Mouse (Mus musculus) neural tube, embryonic 14.5 days (tissue): ENCODE results near the gene Plekha7. TPM values are rescaled to one million over a fixed set of nuclear protein-coding genes. Genes with fewer than 3 reads are reported as not detected.

Experiments used
- ATAC-seq: fragments of 200-750 bp; cut with Nextera tagmentation; 2 replicates; pipeline ENCODE4 v1.8.0; 2017; ENCODE audit warnings: low read depth, mild to moderate bottlenecking, moderate TSS enrichment, moderate library complexity
- H3K27ac ChIP-seq: fragments of 300-500 bp; sonication (generic); 2 replicates; pipeline ENCODE4 v1.5.1; 2014; ENCODE audit warnings: low read depth, mild to moderate bottlenecking, control low read depth, low read length, moderate library complexity, mixed read lengths
- H3K27me3 ChIP-seq: fragments of 300-500 bp; sonication (generic); 2 replicates; pipeline ENCODE4 v1.6.1; 2014; ENCODE audit warnings: low read length; ENCODE audit not compliant: control insufficient read depth, insufficient read depth
- H3K36me3 ChIP-seq: fragments of 300-500 bp; sonication (generic); 2 replicates; pipeline ENCODE4 v1.6.1; 2014; ENCODE audit warnings: low read length, mixed read lengths; ENCODE audit not compliant: control insufficient read depth, insufficient read depth
- H3K4me1 ChIP-seq: fragments of 300-500 bp; sonication (generic); 2 replicates; pipeline ENCODE4 v1.6.1; 2014; ENCODE audit warnings: low read length; ENCODE audit not compliant: control insufficient read depth, insufficient read depth
- H3K4me2 ChIP-seq: fragments of 300-500 bp; sonication (generic); 2 replicates; pipeline ENCODE4 v1.6.1; 2014; ENCODE audit warnings: mild to moderate bottlenecking, low read depth, low read length, control low read depth
- H3K4me3 ChIP-seq: fragments of 300-500 bp; sonication (generic); 2 replicates; pipeline ENCODE4 v1.5.1; 2014; ENCODE audit warnings: low read depth, low read length, control low read depth, mixed read lengths
- H3K9ac ChIP-seq: fragments of 300-500 bp; sonication (generic); replicated peaks from 2 replicates; pipeline ENCODE4 v1.6.1; 2014; ENCODE audit warnings: low read depth, mild to moderate bottlenecking, control low read depth, low read length, mixed read lengths
- H3K9me3 ChIP-seq: fragments of 300-500 bp; sonication (generic); 2 replicates; pipeline ENCODE4 v1.6.1; 2016; ENCODE audit warnings: low read length; ENCODE audit not compliant: control insufficient read depth
- WGBS: fragments of 180-500 bp; shearing (Covaris S2); extraction: QIAGEN DNeasy Blood & Tissue Kit; methylation state at CpG from one replicate; pipeline ENCODE4 v1.1.7; 2014; 5-methylcytosine and 5-hydroxymethylcytosine counted together
- polyA plus RNA-seq: library from polyadenylated mRNA; unstranded; fragments of >200 nt; fragmentation: Nextera tagmentation; extraction: Ambion mirVana; gene quantifications from 2 replicates; pipeline ENCODE4 v1.2.1, GENCODE M21; 2014

Plekha7 gene
- polyA plus RNA-seq, 1 experiment from 2014 or later, result 4.5 TPM

GRCm38 (mm10) chr7:116280126-116280525 lies 28.1 kb downstream of the Plekha7 start:
- Histone ChIP-seq H3K27me3 (no peaks in the 10 kb centered on the region), H3K27ac (no peak overlapping the region), H3K9ac (no peak overlapping the region), H3K9me3 (no peaks in the 10 kb centered on the region), H3K4me2 (no peak overlapping the region), H3K4me3 (no peak overlapping the region), H3K36me3 (no peaks in the 10 kb centered on the region), H3K4me1 (no peaks in the 10 kb centered on the region)
- 35% methylated on average over 5 of the region's 5 CpGs for WGBS
- peak; percentile 39; the same call in 1 of the 2 replicates for ATAC-seq

GRCm38 (mm10) chr7:116278280-116278679 lies 29.9 kb downstream of the Plekha7 start:
- no peak overlapping the region for H3K9ac ChIP-seq
- H3K27me3 ChIP-seq, result no peaks in the 10 kb centered on the region
- no peaks in the 10 kb centered on the region for H3K4me1 ChIP-seq
- no peaks in the 10 kb centered on the region for H3K9me3 ChIP-seq
- no peak for ATAC-seq
- no peak overlapping the region for H3K4me3 ChIP-seq
- no peak overlapping the region for H3K4me2 ChIP-seq
- no peak overlapping the region for H3K27ac ChIP-seq
- WGBS, result 26% methylated on average over 9 of the region's 9 CpGs
- H3K36me3 ChIP-seq, result no peaks in the 10 kb centered on the region

- no peaks in the 10 kb centered on the region for H3K4me1 ChIP-seq
- no peak overlapping the region for H3K27ac ChIP-seq
- no peak overlapping the region for H3K9ac ChIP-seq
- no peak overlapping the region for H3K4me2 ChIP-seq
- H3K36me3 ChIP-seq, result no peaks in the 10 kb centered on the region
- no peak for ATAC-seq
- H3K9me3 ChIP-seq, result no peaks in the 10 kb centered on the region
- H3K27me3 ChIP-seq, result no peaks in the 10 kb centered on the region
- H3K4me3 ChIP-seq, result no peak overlapping the region
These were observed 31.9 kb downstream of the Plekha7 start for GRCm38 (mm10) chr7:116276315-116276714.

- Histone ChIP-seq H3K4me2 (no peak overlapping the region), H3K9ac (no peak overlapping the region), H3K27ac (no peak overlapping the region), H3K36me3 (no peaks in the 10 kb centered on the region), H3K9me3 (no peaks in the 10 kb centered on the region), H3K4me3 (no peak overlapping the region), H3K27me3 (no peaks in the 10 kb centered on the region), H3K4me1 (no peaks in the 10 kb centered on the region)
- WGBS, result 94% methylated on average over 6 of the region's 6 CpGs
- ATAC-seq, result no peak
These were observed 35.1 kb downstream of the Plekha7 start for GRCm38 (mm10) chr7:116273111-116273510.

GRCm38 (mm10) chr7:116269501-116269995 lies 38.6 kb downstream of the Plekha7 start:
- Histone ChIP-seq H3K36me3 (no peaks in the 10 kb centered on the region), H3K27ac (no peak overlapping the region), H3K4me1 (no peaks in the 10 kb centered on the region), H3K4me3 (no peak overlapping the region), H3K27me3 (no peaks in the 10 kb centered on the region), H3K4me2 (no peak overlapping the region), H3K9me3 (no peaks in the 10 kb centered on the region), H3K9ac (no peak overlapping the region)
- ATAC-seq, result no peak
- WGBS, result 74% methylated on average over 6 of the region's 6 CpGs

GRCm38 (mm10) chr7:116268113-116268926 lies 39.9 kb downstream of the Plekha7 start:
- H3K27ac ChIP-seq, result no peak overlapping the region
- no peak for ATAC-seq

GRCm38 (mm10) chr7:116263281-116263680 lies 44.9 kb downstream of the Plekha7 start:
- no peak overlapping the region for H3K4me3 ChIP-seq
- 68% methylated on average over 7 of the region's 7 CpGs for WGBS
- no peaks in the 10 kb centered on the region for H3K4me1 ChIP-seq
- ATAC-seq, result no peak
- H3K4me2 ChIP-seq, result no peak overlapping the region
- no peaks in the 10 kb centered on the region for H3K27me3 ChIP-seq
- no peaks in the 10 kb centered on the region for H3K9me3 ChIP-seq
- no peaks in the 10 kb centered on the region for H3K36me3 ChIP-seq
- H3K9ac ChIP-seq, result no peak overlapping the region
- H3K27ac ChIP-seq, result no peak overlapping the region

More at GRCm38 (mm10) chr7:116268113-116268926, 39.9 kb downstream of the Plekha7 start:
- H3K27me3 ChIP-seq, result no peaks in the 10 kb centered on the region
- no peaks in the 10 kb centered on the region for H3K36me3 ChIP-seq
- WGBS, result 57% methylated on average over 13 of the region's 13 CpGs
- no peak overlapping the region for H3K9ac ChIP-seq
- H3K4me2 ChIP-seq, result no peak overlapping the region
- no peaks in the 10 kb centered on the region for H3K9me3 ChIP-seq
- no peak overlapping the region for H3K4me3 ChIP-seq
- H3K4me1 ChIP-seq, result no peaks in the 10 kb centered on the region

GRCm38 (mm10) chr7:116262508-116262907 lies 45.7 kb downstream of the Plekha7 start:
- Histone ChIP-seq H3K9me3 (no peaks in the 10 kb centered on the region), H3K36me3 (no peaks in the 10 kb centered on the region), H3K27me3 (no peaks in the 10 kb centered on the region), H3K4me3 (no peak overlapping the region), H3K9ac (no peak overlapping the region), H3K27ac (no peak overlapping the region), H3K4me1 (no peaks in the 10 kb centered on the region), H3K4me2 (no peak overlapping the region)
- no peak for ATAC-seq
- WGBS, result 47% methylated on average over 2 of the region's 2 CpGs

GRCm38 (mm10) chr7:116262101-116262500 lies 46.1 kb downstream of the Plekha7 start:
- Histone ChIP-seq H3K4me2 (no peak overlapping the region), H3K27ac (no peak overlapping the region), H3K4me3 (no peak overlapping the region), H3K27me3 (no peaks in the 10 kb centered on the region), H3K9ac (no peak overlapping the region), H3K9me3 (no peaks in the 10 kb centered on the region), H3K4me1 (no peaks in the 10 kb centered on the region), H3K36me3 (no peaks in the 10 kb centered on the region)
- peak; percentile 51; the same call in 1 of the 2 replicates for ATAC-seq
- 46% methylated on average over 4 of the region's 4 CpGs for WGBS
